Mouse (Mus musculus) intestine, embryonic 16.5 days (tissue): ENCODE data around the gene Nab1. TPM values are rescaled to one million over a fixed set of nuclear protein-coding genes. Genes with fewer than 3 reads are reported as not detected.
A peak's percentile ranks its signal among the peaks of the same experiment; 100 is the strongest.

Source experiments
- ATAC-seq: fragments of 200-750 bp; cut with Nextera tagmentation; 2 replicates; pipeline ENCODE4 v1.8.0; 2017; ENCODE audit warnings: moderate TSS enrichment, moderate library complexity
- H3K27ac ChIP-seq: fragments of 300-500 bp; sonication (generic); 2 replicates; pipeline ENCODE4 v1.5.1; 2014; ENCODE audit warnings: mild to moderate bottlenecking, low read length
- H3K27me3 ChIP-seq: fragments of 300-500 bp; sonication (generic); replicated peaks from 2 replicates; pipeline ENCODE4 v1.6.1; 2014; ENCODE audit warnings: low read length, control low read depth, mixed read lengths; ENCODE audit not compliant: control insufficient read depth, insufficient read depth
- H3K36me3 ChIP-seq: fragments of 300-500 bp; sonication (generic); 2 replicates; pipeline ENCODE4 v1.6.1; 2014; ENCODE audit warnings: low read length, control low read depth; ENCODE audit not compliant: control insufficient read depth, insufficient read depth
- H3K4me1 ChIP-seq: fragments of 300-500 bp; sonication (generic); 2 replicates; pipeline ENCODE4 v1.6.1; 2014; ENCODE audit warnings: low read length, control low read depth, mixed read lengths; ENCODE audit not compliant: control insufficient read depth, insufficient read depth
- H3K4me2 ChIP-seq: fragments of 300-500 bp; sonication (generic); 2 replicates; pipeline ENCODE4 v1.6.1; 2014; ENCODE audit warnings: low read depth, low read length, control low read depth
- H3K4me3 ChIP-seq: fragments of 300-500 bp; sonication (generic); 2 replicates; pipeline ENCODE4 v1.5.1; 2014; ENCODE audit warnings: mild to moderate bottlenecking, low read length
- H3K9ac ChIP-seq: fragments of 300-500 bp; sonication (generic); 2 replicates; pipeline ENCODE4 v1.6.1; 2014; ENCODE audit warnings: low read depth, low read length
- H3K9me3 ChIP-seq: fragments of 300-500 bp; sonication (generic); 2 replicates; pipeline ENCODE4 v1.6.1; 2016; ENCODE audit warnings: low read length, control low read depth; ENCODE audit not compliant: control insufficient read depth
- WGBS: fragments of 180-500 bp; shearing (Covaris S2); extraction: QIAGEN DNeasy Blood & Tissue Kit; methylation state at CpG from one replicate; pipeline ENCODE4 v1.1.7; 2014; 5-methylcytosine and 5-hydroxymethylcytosine counted together
- polyA plus RNA-seq: library from polyadenylated mRNA; unstranded; fragments of >200 nt; fragmentation: Nextera tagmentation; extraction: Ambion mirVana; gene quantifications from 2 replicates; pipeline ENCODE4 v1.2.1, GENCODE M21; 2015

Gene Nab1
- polyA plus RNA-seq, 1 experiment from 2014 or later = 4.6 TPM

DNA sequence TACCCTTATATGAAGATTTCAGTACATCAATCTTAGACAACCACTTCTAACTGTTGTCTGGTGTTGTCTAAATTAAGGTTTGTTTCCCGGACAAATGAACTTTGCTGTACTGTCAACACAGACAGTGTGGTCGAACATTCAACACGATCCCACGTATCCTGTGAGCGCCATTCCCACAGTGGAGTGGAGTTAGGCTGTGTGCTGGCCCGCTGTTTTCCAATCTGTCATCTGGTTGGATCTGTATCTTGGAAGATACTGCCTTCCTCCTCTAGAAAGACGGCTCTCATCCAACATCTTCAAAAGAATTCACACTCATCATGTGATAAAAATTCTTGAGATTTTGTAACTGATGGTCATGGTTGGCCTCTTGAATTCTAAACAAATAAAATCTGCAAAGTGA is 19.7 kb upstream of the Nab1 start:
- Histone ChIP-seq H3K27me3 (no peaks in the 10 kb centered on the region), H3K9me3 (no peaks in the 10 kb centered on the region), H3K4me3 (no peak overlapping the region), H3K4me2 (no peak overlapping the region), H3K4me1 (no peaks in the 10 kb centered on the region), H3K36me3 (no peaks in the 10 kb centered on the region), H3K9ac (no peak overlapping the region), H3K27ac (no peak overlapping the region)
- 78% methylated on average over 7 of the region's 7 CpGs for WGBS
- ATAC-seq = no peak

DNA sequence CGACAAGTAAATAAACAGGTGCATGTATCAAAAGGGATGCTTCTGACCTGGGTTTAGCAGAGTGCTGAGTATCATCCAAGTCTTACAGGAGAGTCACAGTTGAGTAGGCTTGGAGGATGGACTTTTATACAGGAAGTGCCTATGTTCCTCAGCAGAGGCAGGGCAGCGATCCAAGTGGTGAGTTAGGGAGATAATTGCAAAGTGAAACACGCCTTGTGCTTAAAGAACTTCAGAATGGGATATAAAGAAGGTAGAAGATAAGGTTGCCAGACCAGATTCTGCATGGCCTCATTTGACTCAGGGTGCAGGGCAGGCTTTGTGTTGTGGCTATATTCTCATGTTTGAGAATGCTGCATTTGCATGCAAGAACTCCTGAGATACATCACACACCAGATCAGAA is 14.8 kb upstream of the Nab1 start:
- Histone ChIP-seq H3K9ac (no peak overlapping the region), H3K4me2 (no peak overlapping the region), H3K27ac (no peak overlapping the region), H3K4me3 (no peak overlapping the region), H3K27me3 (no peaks in the 10 kb centered on the region), H3K36me3 (no peaks in the 10 kb centered on the region), H3K9me3 (no peaks in the 10 kb centered on the region), H3K4me1 (no peaks in the 10 kb centered on the region)
- 80% methylated on average over 3 of the region's 3 CpGs for WGBS
- ATAC-seq = no peak

DNA sequence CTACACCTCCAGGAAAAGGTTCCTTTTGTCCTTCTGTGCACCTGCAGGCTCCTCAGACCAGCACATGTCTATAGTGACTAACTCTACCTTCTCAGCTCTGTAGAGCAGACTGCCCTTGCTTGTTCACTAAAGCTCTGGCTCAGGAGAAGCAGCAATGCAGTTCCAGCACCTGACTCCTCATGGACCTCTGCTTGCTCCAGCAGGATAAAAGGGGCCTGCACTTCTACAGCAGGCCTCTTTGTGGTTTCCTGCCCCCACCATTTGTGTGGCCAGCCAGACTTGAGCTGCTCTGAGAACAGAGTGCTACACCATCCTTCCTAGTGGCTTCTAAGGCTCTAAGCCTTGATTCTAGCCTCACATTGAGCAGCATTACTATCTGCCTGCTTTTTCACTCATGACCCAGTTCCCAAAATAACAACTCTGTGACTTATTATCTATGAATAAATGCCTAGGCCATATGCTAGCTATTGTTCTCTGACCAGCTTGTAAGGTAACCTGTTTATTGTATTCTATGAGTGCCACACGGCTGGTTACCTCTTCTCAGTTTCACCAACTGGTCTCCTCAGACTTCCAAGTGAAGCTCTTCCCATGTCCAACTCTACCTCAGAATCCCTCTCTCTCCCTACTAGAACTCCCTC is 11.4 kb upstream of the Nab1 start:
- Histone ChIP-seq H3K9me3 (no peaks in the 10 kb centered on the region), H3K4me1 (no peaks in the 10 kb centered on the region), H3K4me3 (no peak overlapping the region), H3K27me3 (no peaks in the 10 kb centered on the region), H3K9ac (no peak overlapping the region), H3K36me3 (no peaks in the 10 kb centered on the region), H3K4me2 (no peak overlapping the region), H3K27ac (no peak overlapping the region)
- WGBS = 66% methylated on average over 1 of the region's 1 CpGs
- ATAC-seq = no peak

DNA sequence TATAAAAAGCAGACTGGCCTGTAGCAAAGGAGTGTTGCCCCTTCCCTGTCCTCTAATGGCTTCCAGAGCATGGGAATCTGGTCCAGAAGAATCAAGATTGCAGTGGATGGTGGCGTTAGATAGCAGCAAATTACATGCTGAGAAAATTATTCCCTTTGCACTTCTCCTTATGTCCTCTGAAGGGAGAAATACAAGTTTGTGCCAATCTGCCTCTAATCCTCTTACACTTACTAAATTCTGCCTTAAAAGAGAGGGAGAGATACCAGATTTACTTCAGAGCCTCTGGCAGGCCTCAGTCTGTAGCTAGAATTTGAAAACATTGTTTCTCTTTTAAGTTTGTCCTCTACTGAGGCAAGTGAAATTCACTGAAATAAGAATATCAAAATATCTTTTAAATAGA is 5.7 kb upstream of the Nab1 start:
- no peak for ATAC-seq
- H3K4me1 ChIP-seq = no peaks in the 10 kb centered on the region
- H3K36me3 ChIP-seq = no peaks in the 10 kb centered on the region
- no peak overlapping the region for H3K9ac ChIP-seq
- WGBS = 76% methylated on average over 1 of the region's 1 CpGs
- no peak overlapping the region for H3K4me2 ChIP-seq
- H3K9me3 ChIP-seq = no peaks in the 10 kb centered on the region
- no peak overlapping the region for H3K27ac ChIP-seq
- no peaks in the 10 kb centered on the region for H3K27me3 ChIP-seq
- no peak overlapping the region for H3K4me3 ChIP-seq

DNA sequence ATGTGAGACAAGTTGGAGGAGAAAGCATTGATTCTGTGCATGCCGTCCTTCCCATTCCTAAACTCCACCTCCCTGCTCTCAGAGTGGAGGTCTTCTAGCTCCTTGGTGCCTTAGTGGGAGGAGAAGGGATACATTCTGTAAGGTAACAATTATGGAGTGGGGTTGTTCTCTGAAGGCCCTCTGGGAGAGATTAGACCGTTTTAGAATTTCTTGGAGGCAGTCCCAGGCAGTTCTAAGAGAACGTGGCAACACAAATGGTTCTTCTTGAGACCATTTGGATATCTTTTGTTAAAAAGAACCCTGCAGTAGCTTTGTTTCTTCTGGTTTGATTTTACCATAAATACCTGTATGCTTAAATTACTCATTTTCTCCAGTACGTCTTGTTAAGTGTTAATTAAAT is 1.8 kb upstream of the Nab1 start:
- no peak for ATAC-seq
- Histone ChIP-seq H3K9me3 (no peaks in the 10 kb centered on the region), H3K27ac (no peak overlapping the region), H3K9ac (no peak overlapping the region), H3K4me2 (no peak overlapping the region), H3K27me3 (no peaks in the 10 kb centered on the region), H3K4me1 (no peaks in the 10 kb centered on the region), H3K4me3 (no peak overlapping the region), H3K36me3 (no peaks in the 10 kb centered on the region)
- WGBS = 67% methylated on average over 4 of the region's 4 CpGs

DNA sequence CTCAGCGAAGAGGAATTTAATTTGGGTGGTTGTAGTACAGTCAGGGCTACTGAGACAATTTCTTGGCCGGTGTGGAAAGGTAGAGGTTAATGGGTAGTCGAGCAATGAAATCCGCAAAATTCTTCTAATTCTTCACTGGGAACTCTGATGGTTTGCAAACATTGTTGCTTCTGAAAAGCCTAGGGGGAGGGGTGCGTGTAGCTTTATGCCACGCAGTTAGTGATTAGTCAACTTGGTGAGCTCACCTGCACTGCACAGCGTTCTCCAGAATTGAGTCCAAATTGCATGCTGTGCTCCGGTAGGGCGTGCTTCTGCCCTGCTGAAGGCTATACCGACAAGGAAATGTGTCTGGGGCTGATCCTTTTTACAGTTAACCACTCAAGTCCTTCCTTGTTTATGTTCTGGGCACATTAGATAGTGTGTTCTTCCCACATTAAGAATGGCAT is 1.2 kb upstream of the Nab1 start:
- H3K27me3 ChIP-seq = no peaks in the 10 kb centered on the region
- H3K4me3 ChIP-seq = no peak overlapping the region
- H3K9ac ChIP-seq = no peak overlapping the region
- no peak overlapping the region for H3K4me2 ChIP-seq
- no peaks in the 10 kb centered on the region for H3K4me1 ChIP-seq
- no peaks in the 10 kb centered on the region for H3K9me3 ChIP-seq
- H3K27ac ChIP-seq = no peak overlapping the region
- no peaks in the 10 kb centered on the region for H3K36me3 ChIP-seq
- 36% methylated on average over 10 of the region's 10 CpGs for WGBS
- ATAC-seq = no peak

DNA sequence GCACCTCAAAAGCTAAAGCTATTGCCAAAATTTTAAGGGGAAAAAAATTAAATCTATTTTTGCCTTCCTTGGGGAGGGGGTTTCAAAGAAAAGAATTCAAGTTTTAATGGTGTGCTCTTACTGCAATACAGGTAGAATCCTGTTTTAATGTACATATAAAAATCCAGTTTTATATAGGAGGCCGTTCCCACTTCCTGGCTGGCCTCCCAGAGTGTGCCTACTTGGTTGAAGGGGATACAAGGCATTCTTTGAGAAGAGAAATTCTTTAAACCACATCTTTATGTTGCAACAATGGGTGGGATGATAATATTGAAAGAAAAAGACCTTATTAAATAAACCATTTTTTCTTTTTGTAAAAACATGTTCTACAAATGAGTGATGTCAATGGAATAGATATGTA is 611 bp upstream of the Nab1 start:
- H3K4me1 ChIP-seq = no peaks in the 10 kb centered on the region
- peak overlapping the region; percentile 83; the same call in 1 of the 2 replicates for H3K4me2 ChIP-seq
- H3K36me3 ChIP-seq = no peaks in the 10 kb centered on the region
- H3K27ac ChIP-seq = no peak overlapping the region; the same call in 1 of the 2 replicates
- 0 out of 2 replicates have a peak overlapping the region, but pooled peaks have one; percentile 90 for H3K9ac ChIP-seq
- no peaks in the 10 kb centered on the region for H3K27me3 ChIP-seq
- WGBS = 63% methylated on average over 1 of the region's 1 CpGs
- H3K9me3 ChIP-seq = no peaks in the 10 kb centered on the region
- no peak for ATAC-seq
- peak overlapping the region; percentile 89 for H3K4me3 ChIP-seq

DNA sequence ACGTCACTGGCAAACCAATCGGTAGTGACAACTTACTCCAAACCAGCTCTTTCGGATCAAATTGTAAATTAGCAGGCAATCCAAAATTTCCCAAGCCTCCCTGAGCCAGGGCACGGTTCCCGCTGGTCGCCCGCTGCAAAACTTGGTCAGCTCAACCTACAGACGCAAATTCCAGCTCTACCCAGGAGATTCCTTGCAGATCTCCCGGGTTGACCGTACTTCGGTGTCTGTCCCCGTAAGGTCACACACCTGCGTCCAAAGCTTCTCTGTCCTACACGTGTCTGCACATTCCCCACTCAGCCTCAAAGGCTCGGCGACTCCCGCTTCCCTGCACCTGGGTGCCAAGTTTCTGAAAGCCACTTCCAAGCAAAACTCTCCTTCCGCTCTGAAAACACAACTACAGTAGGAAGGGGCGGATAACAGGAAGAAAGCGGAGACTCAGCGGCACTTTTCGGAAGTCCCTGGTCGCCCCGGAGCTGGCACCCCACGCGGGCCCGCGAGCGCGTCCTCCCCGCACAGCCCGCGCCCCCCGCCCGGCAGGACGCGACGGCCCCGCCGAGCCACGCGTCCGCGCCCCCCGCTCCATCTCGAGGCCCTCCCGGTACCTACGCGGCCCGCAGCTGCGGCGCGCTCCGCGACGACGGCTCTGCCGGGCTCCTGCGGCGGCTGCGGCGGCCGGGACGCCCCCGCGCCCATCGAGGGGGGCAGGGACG is 722 bp downstream of the Nab1 start:
- peak overlapping the region; percentile 79 for H3K27ac ChIP-seq

DNA sequence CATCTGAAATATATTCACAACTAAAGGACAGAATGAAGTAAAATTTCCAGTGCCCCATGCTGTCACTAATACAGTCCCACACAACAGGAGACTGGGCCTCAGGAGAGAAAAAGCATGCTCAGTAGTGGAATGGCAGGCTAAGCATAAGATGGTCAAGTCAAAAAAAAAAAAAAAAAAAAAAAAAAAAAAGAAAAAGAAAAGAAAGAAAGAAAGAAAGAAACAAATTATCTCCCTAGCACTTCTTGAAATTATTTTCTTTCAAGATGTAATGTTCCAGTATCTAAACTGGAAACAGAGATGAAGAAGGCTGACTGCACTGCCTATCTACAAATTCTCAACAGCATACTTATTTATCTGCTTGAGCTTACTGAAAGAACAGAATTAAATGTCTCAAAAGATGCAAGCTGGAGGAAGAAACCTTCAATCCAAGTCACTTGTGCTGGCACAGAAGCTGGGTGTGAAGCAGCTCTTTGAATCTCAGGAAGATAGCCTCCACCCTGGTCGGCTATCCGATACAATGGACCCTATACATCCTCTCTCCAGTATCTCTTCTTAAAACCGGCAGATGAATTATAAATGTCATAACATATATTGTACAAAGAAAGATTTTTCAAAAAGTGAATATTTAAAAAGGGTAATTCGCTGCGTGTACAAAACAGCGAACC is 1.6 kb downstream of the Nab1 start:
- H3K27me3 ChIP-seq = no peaks in the 10 kb centered on the region
- H3K4me1 ChIP-seq = no peaks in the 10 kb centered on the region
- peak overlapping the region; percentile 89 for H3K4me3 ChIP-seq
- peak overlapping the region; percentile 50; the same call in 1 of the 2 replicates for H3K9ac ChIP-seq
- WGBS = 16% methylated on average over 6 of the region's 6 CpGs
- H3K9me3 ChIP-seq = no peaks in the 10 kb centered on the region
- H3K4me2 ChIP-seq = peak overlapping the region; percentile 83
- ATAC-seq = no peak
- H3K27ac ChIP-seq = no peak overlapping the region
- no peaks in the 10 kb centered on the region for H3K36me3 ChIP-seq

More for the DNA sequence above, 722 bp downstream of the Nab1 start:
- Histone ChIP-seq H3K27me3 (no peaks in the 10 kb centered on the region), H3K4me1 (no peaks in the 10 kb centered on the region), H3K9me3 (no peaks in the 10 kb centered on the region), H3K4me3 (peak overlapping the region; percentile 89), H3K36me3 (no peaks in the 10 kb centered on the region), H3K9ac (peak overlapping the region; percentile 90), H3K4me2 (peak overlapping the region; percentile 83)
- ATAC-seq = peak; percentile 73
- WGBS = under 1% methylated on average over 42 of the region's 68 CpGs
